Mouse (Mus musculus) heart, embryonic 12.5 days (tissue): ENCODE results near the gene Naa80. TPM values are rescaled to one million over a fixed set of nuclear protein-coding genes. Genes with fewer than 3 reads are reported as not detected.

Source experiments
- ATAC-seq: fragments of 200-750 bp; cut with Nextera tagmentation; 2 replicates; pipeline ENCODE4 v1.8.0; 2017; ENCODE audit warnings: moderate TSS enrichment, moderate library complexity; ENCODE audit not compliant: insufficient number of reproducible peaks, low FRiP score
- H3K27ac ChIP-seq: fragments of 300-500 bp; sonication (generic); 2 replicates; pipeline ENCODE4 v1.5.1; 2016; ENCODE audit warnings: mild to moderate bottlenecking, moderate library complexity; ENCODE audit not compliant: poor library complexity, severe bottlenecking
- H3K27me3 ChIP-seq: fragments of 300-500 bp; sonication (generic); replicated peaks from 2 replicates; pipeline ENCODE4 v1.6.1; 2016; ENCODE audit warnings: mild to moderate bottlenecking, moderate library complexity
- H3K36me3 ChIP-seq: fragments of 300-500 bp; sonication (generic); 2 replicates; pipeline ENCODE4 v1.6.1; 2016; ENCODE audit warnings: mild to moderate bottlenecking, moderate library complexity
- H3K4me1 ChIP-seq: fragments of 300-500 bp; sonication (generic); replicated peaks from 2 replicates; pipeline ENCODE4 v1.6.1; 2016; ENCODE audit warnings: mild to moderate bottlenecking
- H3K4me2 ChIP-seq: fragments of 300-500 bp; sonication (generic); 2 replicates; pipeline ENCODE4 v1.6.1; 2016; ENCODE audit warnings: mild to moderate bottlenecking, moderate library complexity
- H3K4me3 ChIP-seq: fragments of 300-500 bp; sonication (generic); 2 replicates; pipeline ENCODE4 v1.5.1; 2016; ENCODE audit warnings: mild to moderate bottlenecking
- H3K9ac ChIP-seq: fragments of 300-500 bp; sonication (generic); 2 replicates; pipeline ENCODE4 v1.6.1; 2016; ENCODE audit warnings: mild to moderate bottlenecking, moderate library complexity
- H3K9me3 ChIP-seq: fragments of 300-500 bp; sonication (generic); replicated peaks from 2 replicates; pipeline ENCODE4 v1.6.1; 2016; ENCODE audit warnings: mild to moderate bottlenecking, moderate library complexity
- WGBS: fragments of 180-500 bp; shearing (Covaris S2); methylation state at CpG from one replicate; pipeline ENCODE4 v1.1.7; 2016; 5-methylcytosine and 5-hydroxymethylcytosine counted together
- polyA plus RNA-seq: library from polyadenylated mRNA; unstranded; fragments of >200 nt; fragmentation: Nextera tagmentation; extraction: Ambion mirVana; gene quantifications from 2 replicates; pipeline ENCODE4 v1.2.1, GENCODE M21; 2016

Gene Naa80
- polyA plus RNA-seq = 10.2 and 12.6 TPM in 2 replicates

- no peak for ATAC-seq
- Histone ChIP-seq H3K4me3 (no peak within 1 kb of the TSS), H3K4me2 (0 out of 2 replicates have a peak within 1 kb of the TSS, but pooled peaks have one; percentile 94), H3K27me3 (no peaks in the 10 kb centered on the region), H3K9me3 (no peaks in the 10 kb centered on the region), H3K9ac (peak within 1 kb of the TSS; percentile 14; the same call in 1 of the 2 replicates), H3K36me3 (peaks cover 19% of the 10 kb centered on the region), H3K27ac (no peak within 1 kb of the TSS), H3K4me1 (peaks cover 38% of the 10 kb centered on the region)
- WGBS = 69% methylated on average over 3 of the region's 3 CpGs
Measured at GRCm38 (mm10) chr9:107578587-107578986, at the start of gene Naa80. TSS of gene Naa80 (plus strand) at chr9:107578887.

- Histone ChIP-seq H3K9me3 (no peaks in the 10 kb centered on the region), H3K27me3 (no peaks in the 10 kb centered on the region)
Measured at GRCm38 (mm10) chr9:107533791-107534407, 44.8 kb upstream of the Naa80 start, which contains the start of gene Tmem115. TSS of gene Tmem115 (plus strand) at chr9:107533945.

GRCm38 (mm10) chr9:107534408-107535202 lies 44.1 kb upstream of the Naa80 start:
- H3K36me3 ChIP-seq = peaks cover 31% of the 10 kb centered on the region
- ATAC-seq = peak; percentile 17
- peak overlapping the region; percentile 91 for H3K4me2 ChIP-seq
- H3K4me1 ChIP-seq = peaks cover 25% of the 10 kb centered on the region
- H3K9me3 ChIP-seq = no peaks in the 10 kb centered on the region
- no peaks in the 10 kb centered on the region for H3K27me3 ChIP-seq
- H3K27ac ChIP-seq = peak overlapping the region; percentile 73
- H3K4me3 ChIP-seq = peak overlapping the region; percentile 79
- 0% methylated on average over 40 of the region's 40 CpGs for WGBS
- peak overlapping the region; percentile 92 for H3K9ac ChIP-seq

More at GRCm38 (mm10) chr9:107533791-107534407, 44.8 kb upstream of the Naa80 start, which contains the start of gene Tmem115:
- H3K9ac ChIP-seq = peak within 1 kb of the TSS; percentile 92
- under 1% methylated on average over 45 of the region's 48 CpGs for WGBS
- peaks cover 24% of the 10 kb centered on the region for H3K36me3 ChIP-seq
- H3K27ac ChIP-seq = peak within 1 kb of the TSS; percentile 73
- ATAC-seq = peak; percentile 98
- peak within 1 kb of the TSS; percentile 79 for H3K4me3 ChIP-seq
- peaks cover 25% of the 10 kb centered on the region for H3K4me1 ChIP-seq
- H3K4me2 ChIP-seq = peak within 1 kb of the TSS; percentile 91

GRCm38 (mm10) chr9:107538231-107538630 lies 40.5 kb upstream of the Naa80 start:
- H3K36me3 ChIP-seq = peaks cover 37% of the 10 kb centered on the region
- H3K27ac ChIP-seq = no peak overlapping the region
- 92% methylated on average over 7 of the region's 7 CpGs for WGBS
- no peak overlapping the region for H3K4me2 ChIP-seq
- H3K27me3 ChIP-seq = no peaks in the 10 kb centered on the region
- peaks cover 42% of the 10 kb centered on the region for H3K4me1 ChIP-seq
- H3K9me3 ChIP-seq = no peaks in the 10 kb centered on the region
- no peak overlapping the region for H3K9ac ChIP-seq
- no peak for ATAC-seq
- no peak overlapping the region for H3K4me3 ChIP-seq

- H3K9me3 ChIP-seq = no peaks in the 10 kb centered on the region
- H3K27me3 ChIP-seq = no peaks in the 10 kb centered on the region
- H3K9ac ChIP-seq = no peak overlapping the region
- peaks cover 42% of the 10 kb centered on the region for H3K4me1 ChIP-seq
- 92% methylated on average over 3 of the region's 3 CpGs for WGBS
- H3K4me2 ChIP-seq = no peak overlapping the region
- H3K27ac ChIP-seq = no peak overlapping the region
- H3K4me3 ChIP-seq = no peak overlapping the region
- no peak for ATAC-seq
- H3K36me3 ChIP-seq = peaks cover 41% of the 10 kb centered on the region
Measured at GRCm38 (mm10) chr9:107538711-107539110, 40.0 kb upstream of the Naa80 start.

- Histone ChIP-seq H3K27me3 (no peaks in the 10 kb centered on the region), H3K4me3 (no peak overlapping the region), H3K36me3 (peaks cover 53% of the 10 kb centered on the region), H3K4me1 (peaks cover 42% of the 10 kb centered on the region), H3K9ac (no peak overlapping the region), H3K27ac (no peak overlapping the region), H3K4me2 (no peak overlapping the region), H3K9me3 (no peaks in the 10 kb centered on the region)
- ATAC-seq = no peak
- WGBS = 92% methylated on average over 8 of the region's 8 CpGs
Measured at GRCm38 (mm10) chr9:107539940-107540339, 38.7 kb upstream of the Naa80 start.

- Histone ChIP-seq H3K4me1 (peaks cover 38% of the 10 kb centered on the region), H3K27me3 (no peaks in the 10 kb centered on the region), H3K4me2 (no peak overlapping the region), H3K9ac (no peak overlapping the region), H3K36me3 (peaks cover 57% of the 10 kb centered on the region), H3K9me3 (no peaks in the 10 kb centered on the region), H3K4me3 (no peak overlapping the region), H3K27ac (no peak overlapping the region)
- no peak for ATAC-seq
- 66% methylated on average over 4 of the region's 4 CpGs for WGBS
Measured at GRCm38 (mm10) chr9:107540420-107540819, 38.3 kb upstream of the Naa80 start.

GRCm38 (mm10) chr9:107541005-107541404 lies 37.7 kb upstream of the Naa80 start:
- WGBS = 27% methylated on average over 10 of the region's 10 CpGs
- no peaks in the 10 kb centered on the region for H3K9me3 ChIP-seq
- peak overlapping the region; percentile 93 for H3K4me2 ChIP-seq
- peak overlapping the region; percentile 86; the same call in 1 of the 2 replicates for H3K9ac ChIP-seq
- no peak overlapping the region for H3K27ac ChIP-seq
- no peak for ATAC-seq
- H3K4me3 ChIP-seq = peak overlapping the region; percentile 74
- peaks cover 57% of the 10 kb centered on the region for H3K36me3 ChIP-seq
- H3K27me3 ChIP-seq = no peaks in the 10 kb centered on the region
- H3K4me1 ChIP-seq = peaks cover 33% of the 10 kb centered on the region

- ATAC-seq = peak; percentile 88
Measured at GRCm38 (mm10) chr9:107541474-107542351, 37.0 kb upstream of the Naa80 start, which contains the start of the genes Cyb561d2 and Nprl2. TSS of gene Cyb561d2 (minus strand) at chr9:107542193. TSS of gene Nprl2 (plus strand) at chr9:107542226.

GRCm38 (mm10) chr9:107542352-107542686 lies 36.4 kb upstream of the Naa80 start:
- ATAC-seq = peak; percentile 5; the same call in 1 of the 2 replicates
- H3K4me3 ChIP-seq = peak overlapping the region; percentile 74

More at GRCm38 (mm10) chr9:107541474-107542351, 37.0 kb upstream of the Naa80 start, which contains the start of the genes Cyb561d2 and Nprl2:
- Histone ChIP-seq H3K36me3 (peaks cover 54% of the 10 kb centered on the region), H3K27me3 (no peaks in the 10 kb centered on the region), H3K27ac (peak within 1 kb of the TSS; percentile 38; the same call in 1 of the 2 replicates), H3K4me1 (peaks cover 28% of the 10 kb centered on the region), H3K9me3 (no peaks in the 10 kb centered on the region), H3K4me3 (peak within 1 kb of the TSS; percentile 74), H3K9ac (peak within 1 kb of the TSS; percentile 86), H3K4me2 (peak within 1 kb of the TSS; percentile 93)
- 1% methylated on average over 46 of the region's 46 CpGs for WGBS

More at GRCm38 (mm10) chr9:107542352-107542686, 36.4 kb upstream of the Naa80 start:
- Histone ChIP-seq H3K4me1 (peaks cover 28% of the 10 kb centered on the region), H3K4me2 (peak overlapping the region; percentile 93), H3K36me3 (peaks cover 49% of the 10 kb centered on the region), H3K27ac (peak overlapping the region; percentile 38; the same call in 1 of the 2 replicates), H3K27me3 (no peaks in the 10 kb centered on the region), H3K9me3 (no peaks in the 10 kb centered on the region), H3K9ac (peak overlapping the region; percentile 86)
- 2% methylated on average over 11 of the region's 11 CpGs for WGBS
